Mouse (Mus musculus) heart, embryonic 12.5 days (tissue): ENCODE results near the gene Ston2. TPM values are rescaled to one million over a fixed set of nuclear protein-coding genes. Genes with fewer than 3 reads are reported as not detected.
"Not testable (repeated sequence)": the region's sequence is repeated elsewhere in the genome, so short reads cannot be mapped to it uniquely, and the experiment has no call there.

Experiments used
- ATAC-seq: fragments of 200-750 bp; cut with Nextera tagmentation; 2 replicates; pipeline ENCODE4 v1.8.0; 2017; ENCODE audit warnings: moderate TSS enrichment, moderate library complexity; ENCODE audit not compliant: insufficient number of reproducible peaks, low FRiP score
- H3K27ac ChIP-seq: fragments of 300-500 bp; sonication (generic); 2 replicates; pipeline ENCODE4 v1.5.1; 2016; ENCODE audit warnings: mild to moderate bottlenecking, moderate library complexity; ENCODE audit not compliant: poor library complexity, severe bottlenecking
- H3K27me3 ChIP-seq: fragments of 300-500 bp; sonication (generic); replicated peaks from 2 replicates; pipeline ENCODE4 v1.6.1; 2016; ENCODE audit warnings: mild to moderate bottlenecking, moderate library complexity
- H3K36me3 ChIP-seq: fragments of 300-500 bp; sonication (generic); 2 replicates; pipeline ENCODE4 v1.6.1; 2016; ENCODE audit warnings: mild to moderate bottlenecking, moderate library complexity
- H3K4me1 ChIP-seq: fragments of 300-500 bp; sonication (generic); replicated peaks from 2 replicates; pipeline ENCODE4 v1.6.1; 2016; ENCODE audit warnings: mild to moderate bottlenecking
- H3K4me2 ChIP-seq: fragments of 300-500 bp; sonication (generic); 2 replicates; pipeline ENCODE4 v1.6.1; 2016; ENCODE audit warnings: mild to moderate bottlenecking, moderate library complexity
- H3K4me3 ChIP-seq: fragments of 300-500 bp; sonication (generic); 2 replicates; pipeline ENCODE4 v1.5.1; 2016; ENCODE audit warnings: mild to moderate bottlenecking
- H3K9ac ChIP-seq: fragments of 300-500 bp; sonication (generic); 2 replicates; pipeline ENCODE4 v1.6.1; 2016; ENCODE audit warnings: mild to moderate bottlenecking, moderate library complexity
- H3K9me3 ChIP-seq: fragments of 300-500 bp; sonication (generic); replicated peaks from 2 replicates; pipeline ENCODE4 v1.6.1; 2016; ENCODE audit warnings: mild to moderate bottlenecking, moderate library complexity
- WGBS: fragments of 180-500 bp; shearing (Covaris S2); methylation state at CpG from one replicate; pipeline ENCODE4 v1.1.7; 2016; 5-methylcytosine and 5-hydroxymethylcytosine counted together
- polyA plus RNA-seq: library from polyadenylated mRNA; unstranded; fragments of >200 nt; fragmentation: Nextera tagmentation; extraction: Ambion mirVana; gene quantifications from 2 replicates; pipeline ENCODE4 v1.2.1, GENCODE M21; 2016

Ston2 gene
- polyA plus RNA-seq, 1 experiment from 2014 or later: 4.9 TPM

DNA sequence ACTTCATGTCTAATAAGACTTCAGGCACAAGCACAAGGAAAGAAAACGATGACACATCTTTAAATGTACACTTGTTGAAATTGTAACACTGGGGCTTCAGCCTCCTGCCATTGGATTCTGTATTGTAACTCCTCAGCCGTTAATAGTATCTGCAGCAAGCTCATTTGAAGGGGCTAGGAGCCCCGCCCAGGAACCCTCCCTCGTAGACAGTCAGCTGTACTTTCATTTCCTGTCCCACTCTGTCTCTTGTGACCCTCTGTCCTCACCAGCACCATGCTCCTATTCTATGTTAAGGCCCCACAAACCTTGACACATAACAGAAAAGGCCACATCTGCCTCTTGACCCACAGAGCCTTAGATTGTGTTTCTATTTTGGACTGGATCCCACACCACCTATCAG, 3.6 kb upstream of the Ston2 start:
- Histone ChIP-seq H3K27ac (no peak overlapping the region), H3K9ac (no peak overlapping the region), H3K4me2 (no peak overlapping the region), H3K4me1 (peaks cover 9% of the 10 kb centered on the region), H3K36me3 (no peaks in the 10 kb centered on the region), H3K9me3 (no peaks in the 10 kb centered on the region), H3K27me3 (peaks cover 7% of the 10 kb centered on the region; the same call in 1 of the 2 replicates), H3K4me3 (no peak overlapping the region)
- 47% methylated on average over 4 of the region's 4 CpGs for WGBS
- no peak for ATAC-seq

DNA sequence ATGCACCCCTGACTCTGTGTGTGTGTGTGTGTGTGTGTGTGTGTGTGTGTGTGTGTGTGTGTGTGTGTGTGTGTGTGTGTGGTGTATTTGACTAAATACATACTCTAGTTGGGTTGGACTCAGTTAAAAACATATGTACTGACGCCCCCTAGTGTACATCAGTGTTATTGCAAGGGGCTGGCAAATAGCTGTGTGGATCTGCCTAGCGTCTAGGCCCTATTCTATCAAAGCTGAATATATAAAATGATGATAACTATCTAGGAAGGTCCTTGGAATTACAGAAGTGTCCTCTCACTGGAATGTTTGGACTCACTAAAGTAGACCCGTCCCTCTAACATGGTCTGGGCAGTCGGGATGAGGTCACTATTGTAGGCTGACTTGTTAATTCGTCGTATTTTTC, 1.6 kb upstream of the Ston2 start:
- H3K4me3 ChIP-seq: no peak overlapping the region
- peaks cover 15% of the 10 kb centered on the region; the same call in 1 of the 2 replicates for H3K27me3 ChIP-seq
- H3K4me2 ChIP-seq: no peak overlapping the region
- no peaks in the 10 kb centered on the region for H3K36me3 ChIP-seq
- WGBS: 53% methylated on average over 6 of the region's 6 CpGs
- no peaks in the 10 kb centered on the region for H3K9me3 ChIP-seq
- peaks cover 13% of the 10 kb centered on the region for H3K4me1 ChIP-seq
- H3K9ac ChIP-seq: no peak overlapping the region
- H3K27ac ChIP-seq: no peak overlapping the region
- 0 out of 2 replicates have a peak, but pooled peaks have one; percentile 42 for ATAC-seq

DNA sequence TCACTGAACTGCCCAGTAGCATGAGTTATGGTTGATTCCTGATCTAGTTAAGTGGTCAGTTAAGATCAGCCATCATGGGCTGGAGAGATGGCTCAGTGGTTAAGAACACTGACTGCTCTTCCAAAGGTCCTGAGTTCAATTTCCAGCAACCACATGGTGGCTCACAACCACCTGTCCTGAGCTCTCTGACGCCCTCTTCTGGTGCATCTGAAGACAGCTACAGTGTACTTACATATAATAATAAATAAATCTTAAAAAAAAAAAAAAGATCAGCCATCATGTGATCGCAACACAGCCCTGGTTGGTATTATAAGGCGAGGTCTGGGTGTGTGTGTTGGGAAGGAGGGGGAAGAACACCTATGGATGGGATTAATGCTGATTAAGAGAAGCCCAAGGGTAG, 259 bp upstream of the Ston2 start:
- H3K36me3 ChIP-seq, H3K4me2 ChIP-seq, H3K9me3 ChIP-seq, ATAC-seq, H3K9ac ChIP-seq, H3K27ac ChIP-seq, H3K4me3 ChIP-seq: not testable (repeated sequence)
- 61% methylated on average over 3 of the region's 3 CpGs for WGBS
- H3K27me3 ChIP-seq: peaks cover 15% of the 10 kb centered on the region; the same call in 1 of the 2 replicates
- peaks cover 13% of the 10 kb centered on the region for H3K4me1 ChIP-seq

- H3K4me1 ChIP-seq: 0 out of 2 replicates have a peak, but pooled peaks cover 4% of the 10 kb centered on the region
- H3K27ac ChIP-seq: no peak overlapping the region
- no peak overlapping the region for H3K4me2 ChIP-seq
- H3K9me3 ChIP-seq: no peaks in the 10 kb centered on the region
- peaks cover 15% of the 10 kb centered on the region; the same call in 1 of the 2 replicates for H3K27me3 ChIP-seq
- H3K4me3 ChIP-seq: no peak overlapping the region
- no peak for ATAC-seq
- WGBS: 32% methylated on average over 10 of the region's 10 CpGs
- no peak overlapping the region for H3K9ac ChIP-seq
- H3K36me3 ChIP-seq: no peaks in the 10 kb centered on the region
Observed at GRCm38 (mm10) chr12:91786355-91786754, 1.8 kb downstream of the Ston2 start.

GRCm38 (mm10) chr12:91781432-91781831, 6.8 kb downstream of the Ston2 start:
- H3K27ac ChIP-seq: no peak overlapping the region
- H3K4me1 ChIP-seq: peaks cover 11% of the 10 kb centered on the region; the same call in 1 of the 2 replicates
- no peak overlapping the region for H3K4me3 ChIP-seq
- H3K4me2 ChIP-seq: no peak overlapping the region
- ATAC-seq: no peak
- H3K9me3 ChIP-seq: no peaks in the 10 kb centered on the region
- peaks cover 32% of the 10 kb centered on the region for H3K27me3 ChIP-seq
- WGBS: 84% methylated on average over 5 of the region's 5 CpGs
- H3K36me3 ChIP-seq: no peaks in the 10 kb centered on the region
- no peak overlapping the region for H3K9ac ChIP-seq

- Histone ChIP-seq H3K4me3 (no peak overlapping the region), H3K4me1 (peaks cover 8% of the 10 kb centered on the region; the same call in 1 of the 2 replicates), H3K27me3 (peaks cover 31% of the 10 kb centered on the region), H3K36me3 (no peaks in the 10 kb centered on the region), H3K9ac (no peak overlapping the region), H3K27ac (no peak overlapping the region), H3K4me2 (no peak overlapping the region), H3K9me3 (no peaks in the 10 kb centered on the region)
- ATAC-seq: no peak
- WGBS: 79% methylated on average over 3 of the region's 3 CpGs
Observed at GRCm38 (mm10) chr12:91780531-91780930, 7.7 kb downstream of the Ston2 start.

DNA sequence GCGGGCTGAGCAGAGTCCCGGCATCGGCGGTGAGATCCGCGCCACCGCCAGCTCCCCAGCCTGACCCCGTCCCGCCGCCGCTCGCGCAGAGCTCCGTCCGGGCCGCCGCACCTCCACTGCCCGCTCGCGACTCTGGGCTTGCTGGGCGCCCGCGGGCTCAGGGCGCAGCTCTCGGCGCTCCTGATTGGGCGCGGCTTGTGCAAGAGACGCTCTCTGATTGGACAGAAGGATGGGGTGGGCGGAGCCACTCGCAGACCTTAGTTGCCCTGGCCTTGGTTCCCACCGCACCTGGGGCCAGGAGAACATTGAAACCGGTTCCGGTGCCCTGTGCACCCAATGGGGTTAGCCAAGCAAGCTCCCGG, 9.2 kb downstream of the Ston2 start:
- peaks cover 8% of the 10 kb centered on the region; the same call in 1 of the 2 replicates for H3K4me1 ChIP-seq
- ATAC-seq: peak; percentile 97
- WGBS: 1% methylated on average over 35 of the region's 35 CpGs
- H3K9ac ChIP-seq: peak overlapping the region; percentile 53
- H3K4me2 ChIP-seq: peak overlapping the region; percentile 95
- no peak overlapping the region for H3K27ac ChIP-seq
- peaks cover 37% of the 10 kb centered on the region for H3K27me3 ChIP-seq
- no peaks in the 10 kb centered on the region for H3K9me3 ChIP-seq
- no peaks in the 10 kb centered on the region for H3K36me3 ChIP-seq
- peak overlapping the region; percentile 64 for H3K4me3 ChIP-seq

GRCm38 (mm10) chr12:91778211-91779003, 9.8 kb downstream of the Ston2 start:
- Histone ChIP-seq H3K27me3 (peaks cover 37% of the 10 kb centered on the region), H3K4me2 (peak overlapping the region; percentile 95), H3K4me3 (peak overlapping the region; percentile 64), H3K4me1 (peaks cover 8% of the 10 kb centered on the region; the same call in 1 of the 2 replicates), H3K9me3 (no peaks in the 10 kb centered on the region), H3K27ac (no peak overlapping the region), H3K36me3 (no peaks in the 10 kb centered on the region), H3K9ac (peak overlapping the region; percentile 53)
- ATAC-seq: peak; percentile 79
- WGBS: 1% methylated on average over 50 of the region's 51 CpGs

DNA sequence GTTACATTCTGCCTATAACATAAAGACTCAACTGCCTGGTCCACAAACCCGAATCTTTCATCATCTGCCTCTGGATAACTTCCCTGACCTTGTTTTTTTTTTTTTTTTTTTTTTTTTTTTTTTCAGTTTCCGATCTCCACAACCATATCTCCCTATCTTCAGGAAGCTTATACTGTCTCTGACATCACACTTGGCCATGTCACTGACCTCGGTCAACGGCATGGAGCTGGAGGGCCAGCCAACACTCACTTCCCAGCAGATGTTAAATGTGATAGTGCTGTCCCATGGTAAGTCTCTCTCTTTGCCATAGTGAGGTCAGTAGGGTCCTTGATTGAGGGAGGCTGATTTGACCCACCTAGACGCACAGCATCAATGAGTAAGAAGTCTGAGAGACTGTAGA, 11.8 kb downstream of the Ston2 start:
- Histone ChIP-seq H3K36me3 (no peaks in the 10 kb centered on the region), H3K9me3 (no peaks in the 10 kb centered on the region), H3K27me3 (peaks cover 48% of the 10 kb centered on the region), H3K4me3 (no peak overlapping the region), H3K4me2 (no peak overlapping the region), H3K27ac (no peak overlapping the region), H3K4me1 (peaks cover 8% of the 10 kb centered on the region; the same call in 1 of the 2 replicates), H3K9ac (no peak overlapping the region)
- no peak for ATAC-seq
- 54% methylated on average over 5 of the region's 5 CpGs for WGBS

DNA sequence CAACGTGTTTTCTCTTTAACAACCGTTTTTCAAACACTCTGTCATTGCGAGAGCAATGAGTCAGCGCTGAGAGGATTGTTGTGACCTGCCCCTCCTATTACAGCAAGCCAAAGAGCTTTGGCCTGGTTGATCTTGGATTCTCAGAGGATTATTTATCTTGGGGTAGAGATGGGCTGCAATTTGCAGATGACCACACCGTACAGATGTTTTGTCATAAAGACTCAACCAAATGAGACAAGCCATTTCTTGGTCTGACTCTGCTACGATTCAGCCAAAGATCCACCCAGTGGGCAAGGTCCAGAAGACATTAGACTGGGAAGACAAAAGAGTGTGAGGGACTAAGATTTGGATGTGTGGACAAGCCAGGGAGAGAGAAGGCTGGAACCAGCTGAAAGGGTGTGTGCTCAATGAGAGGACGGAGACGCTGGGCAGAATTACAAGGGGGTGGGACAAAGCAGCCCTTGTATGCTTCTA, 13.3 kb downstream of the Ston2 start:
- ATAC-seq: no peak
- H3K27ac ChIP-seq: no peak overlapping the region
- peaks cover 4% of the 10 kb centered on the region; the same call in 1 of the 2 replicates for H3K9me3 ChIP-seq
- peaks cover 52% of the 10 kb centered on the region for H3K27me3 ChIP-seq
- no peak overlapping the region for H3K4me3 ChIP-seq
- H3K4me1 ChIP-seq: peaks cover 8% of the 10 kb centered on the region; the same call in 1 of the 2 replicates
- H3K4me2 ChIP-seq: no peak overlapping the region
- H3K36me3 ChIP-seq: no peaks in the 10 kb centered on the region
- 73% methylated on average over 8 of the region's 8 CpGs for WGBS
- no peak overlapping the region for H3K9ac ChIP-seq

GRCm38 (mm10) chr12:91768871-91769270, 19.3 kb downstream of the Ston2 start:
- no peak overlapping the region for H3K9ac ChIP-seq
- H3K27me3 ChIP-seq: peaks cover 58% of the 10 kb centered on the region
- no peak overlapping the region for H3K4me3 ChIP-seq
- ATAC-seq: no peak
- H3K9me3 ChIP-seq: peaks cover 4% of the 10 kb centered on the region; the same call in 1 of the 2 replicates
- H3K4me1 ChIP-seq: peaks cover 28% of the 10 kb centered on the region
- H3K27ac ChIP-seq: no peak overlapping the region
- H3K4me2 ChIP-seq: no peak overlapping the region
- WGBS: 67% methylated on average over 2 of the region's 2 CpGs
- no peaks in the 10 kb centered on the region for H3K36me3 ChIP-seq
